Mouse (Mus musculus) layer of hippocampus, postnatal 36 days (tissue): ENCODE results near the gene Vps45. TPM values are rescaled to one million over a fixed set of nuclear protein-coding genes. Genes with fewer than 3 reads are reported as not detected.
"Not testable (repeated sequence)": the region's sequence is repeated elsewhere in the genome, so short reads cannot be mapped to it uniquely, and the experiment has no call there.

Experiments
- DNase-seq, 2 experiments: peaks; one replicate each; pipeline ENCODE4 v3.0.0; 2022
- total RNA-seq, 2 experiments: library from RNA; stranded (reverse); gene quantifications; 2 replicates each; pipeline ENCODE4 v1.2.3; 2021

The Vps45 gene
- total RNA-seq, 2 experiments from 2014 or later, result 40.8 to 46.3 TPM

DNA sequence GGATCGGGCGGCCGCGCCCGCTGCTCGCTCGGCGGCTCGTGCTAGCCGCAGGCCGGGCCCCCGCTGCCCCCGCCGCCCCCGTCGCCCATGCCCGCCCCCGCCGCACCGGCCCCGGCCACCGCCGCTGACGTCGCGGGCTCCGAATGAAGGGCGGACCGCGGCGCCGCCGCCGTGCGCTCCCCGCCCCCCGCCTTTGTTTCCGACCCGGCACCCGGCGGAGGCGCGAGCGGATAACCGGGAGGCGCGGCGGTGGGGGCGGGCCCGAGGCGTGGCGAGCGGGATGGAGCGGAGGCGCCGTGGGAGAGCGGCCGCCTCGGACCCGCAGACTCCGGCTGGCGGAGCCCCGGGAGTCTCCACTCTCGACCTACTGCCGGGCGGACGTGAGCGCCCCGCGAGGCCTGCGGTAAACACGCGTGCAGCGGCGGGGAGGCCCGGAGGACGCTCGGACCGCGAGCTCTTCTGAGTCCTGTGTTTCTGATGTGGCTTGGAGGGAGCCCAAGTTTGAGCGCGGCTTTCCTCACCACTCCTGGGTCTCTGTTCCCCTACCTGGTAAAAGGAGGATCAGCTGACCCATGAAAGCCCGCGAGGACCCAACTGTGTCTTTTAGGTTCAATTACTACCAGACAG, 62.4 kb downstream of the Vps45 start, which contains the start of gene Plekho1:
TSS of gene Plekho1 (minus strand) at position 200 of the 627 bp plus-strand sequence.
- DNase-seq, result peak; percentile 70

DNA sequence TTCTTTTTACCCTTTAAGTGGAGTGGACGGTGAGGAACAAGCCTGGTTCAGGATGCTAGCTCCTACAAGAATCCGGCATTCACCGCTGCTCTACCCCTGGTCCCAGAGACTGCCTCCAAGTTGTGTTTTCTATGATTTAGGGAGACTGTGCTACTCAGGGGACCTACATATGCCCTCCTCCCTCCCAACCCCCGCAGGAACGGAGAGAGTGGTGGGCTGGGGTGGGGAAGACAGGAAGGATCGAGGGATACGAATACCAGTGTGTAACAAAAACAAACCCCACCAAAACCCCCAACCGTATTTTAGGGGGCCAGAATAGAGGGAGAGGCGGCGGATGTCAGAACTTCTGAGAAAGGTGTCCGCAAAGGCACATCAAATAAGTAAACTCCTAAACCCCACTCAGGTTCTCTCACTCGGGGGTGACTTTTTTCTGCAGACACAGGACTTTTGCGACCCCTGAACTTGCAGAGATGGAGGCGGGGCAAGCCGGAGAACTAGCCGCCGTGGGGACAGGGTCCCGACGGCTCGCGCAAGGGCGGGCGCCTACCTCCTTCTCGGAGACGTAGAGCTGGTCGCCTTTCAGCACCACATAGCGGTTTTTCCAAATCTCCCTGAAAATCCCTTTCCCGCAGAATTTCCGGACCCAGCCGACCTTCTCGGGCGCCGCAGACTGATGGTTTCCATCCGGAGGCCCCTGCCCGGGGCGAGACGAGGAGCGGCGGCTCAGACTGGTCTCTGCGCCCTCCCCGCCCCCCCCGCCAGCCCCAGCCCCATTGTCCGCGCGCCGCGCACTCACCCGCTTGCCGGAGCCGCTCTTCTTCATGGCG, 63.1 kb downstream of the Vps45 start:
- no peak for DNase-seq

DNA sequence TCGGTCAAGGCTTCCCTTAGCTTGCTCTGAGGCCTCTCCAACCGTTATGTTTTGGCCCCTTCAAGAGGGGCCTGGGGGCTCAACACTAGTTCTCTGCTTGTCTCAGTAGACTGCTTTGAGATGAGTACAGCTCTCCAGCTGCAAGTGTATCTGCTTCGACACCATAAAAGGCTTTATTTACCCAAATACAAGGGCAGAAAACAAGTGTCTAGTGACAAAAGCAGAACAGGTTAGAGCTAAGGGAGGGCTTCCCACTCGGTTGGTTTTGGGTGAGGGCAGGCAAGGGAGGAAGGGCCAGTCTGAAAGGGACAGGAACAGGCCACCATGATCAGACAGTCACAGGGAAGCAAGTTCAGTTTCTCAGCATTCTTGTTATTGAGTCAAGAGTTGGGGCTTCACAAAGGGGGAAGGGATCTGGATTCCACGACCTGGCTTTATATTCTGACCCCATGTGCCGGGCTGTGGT, 63.9 kb downstream of the Vps45 start:
- DNase-seq, result no peak

DNA sequence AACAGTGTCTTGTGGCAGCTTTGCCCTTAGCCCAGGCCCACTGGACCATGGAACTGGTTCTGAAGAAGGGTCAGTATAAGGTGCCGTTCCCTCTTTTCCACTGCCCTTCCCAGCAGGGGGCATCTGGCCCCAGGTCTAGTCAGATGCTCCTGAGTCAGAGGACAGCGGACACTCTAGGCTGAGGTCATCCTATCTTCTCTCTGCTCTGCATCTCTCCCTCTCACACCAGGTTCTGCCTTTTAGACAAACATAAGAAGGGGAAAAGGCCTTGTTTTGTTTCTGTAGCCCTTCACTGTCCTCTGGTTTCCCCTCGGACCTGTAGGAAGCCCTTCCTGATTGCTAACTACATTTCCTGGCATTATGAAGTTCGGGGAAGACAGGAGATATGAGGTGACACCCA, 64.4 kb downstream of the Vps45 start:
- no peak for DNase-seq

DNA sequence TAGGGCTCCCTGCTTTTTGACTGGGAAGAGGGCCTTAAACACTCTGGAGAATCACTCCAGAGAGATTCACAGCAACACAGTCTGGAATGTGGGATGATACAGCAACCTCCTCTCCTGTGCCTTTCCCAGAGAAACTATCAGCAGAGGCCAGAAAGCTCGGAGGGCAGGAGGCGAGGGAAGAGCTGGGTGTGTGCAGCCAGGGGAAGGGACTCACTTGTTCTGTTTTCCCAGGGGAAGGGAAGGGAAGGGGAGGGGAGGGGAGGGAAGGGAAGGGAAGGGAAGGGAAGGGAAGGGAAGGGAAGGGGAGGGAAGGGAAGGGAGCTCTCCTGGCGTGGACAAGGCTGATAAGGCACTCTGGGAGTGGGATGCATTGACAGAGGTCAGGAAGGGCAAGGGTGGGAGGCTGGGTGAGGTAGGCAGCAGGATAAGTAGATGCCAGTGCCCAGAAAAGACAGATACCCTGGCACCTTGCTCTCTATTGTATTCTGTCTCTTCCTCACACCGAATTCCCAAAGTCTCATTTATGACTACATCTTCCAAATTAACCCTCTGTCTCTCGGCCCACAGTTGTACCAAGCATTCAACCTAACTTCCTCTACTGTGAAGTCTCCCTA, 65.2 kb downstream of the Vps45 start:
- DNase-seq, result no peak

DNA sequence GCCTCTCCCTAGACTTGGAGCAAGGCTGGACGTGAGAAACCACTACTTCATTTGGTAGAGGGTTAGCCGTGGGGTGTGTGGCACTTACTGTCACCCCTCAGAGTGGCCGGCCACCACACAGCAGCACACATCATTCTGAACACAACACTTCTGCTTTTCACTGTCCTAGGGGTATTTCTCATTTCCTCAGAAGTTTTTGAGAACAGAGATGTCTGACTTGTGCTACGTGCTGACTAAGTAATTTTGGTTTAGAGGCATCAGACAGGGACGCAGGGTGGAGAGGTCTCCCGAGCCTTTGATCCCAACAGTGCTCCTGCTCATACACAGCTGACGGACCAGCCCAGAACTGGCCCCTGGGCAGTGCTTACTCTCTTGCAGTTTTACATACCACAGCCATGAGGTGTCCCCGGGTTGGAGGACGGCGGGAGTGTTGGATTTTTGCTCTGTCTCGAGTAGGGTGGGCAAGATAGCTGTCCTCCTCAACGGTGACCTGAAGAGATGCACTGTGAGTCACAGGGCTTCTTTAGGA, 67.8 kb downstream of the Vps45 start:
- no peak for DNase-seq

DNA sequence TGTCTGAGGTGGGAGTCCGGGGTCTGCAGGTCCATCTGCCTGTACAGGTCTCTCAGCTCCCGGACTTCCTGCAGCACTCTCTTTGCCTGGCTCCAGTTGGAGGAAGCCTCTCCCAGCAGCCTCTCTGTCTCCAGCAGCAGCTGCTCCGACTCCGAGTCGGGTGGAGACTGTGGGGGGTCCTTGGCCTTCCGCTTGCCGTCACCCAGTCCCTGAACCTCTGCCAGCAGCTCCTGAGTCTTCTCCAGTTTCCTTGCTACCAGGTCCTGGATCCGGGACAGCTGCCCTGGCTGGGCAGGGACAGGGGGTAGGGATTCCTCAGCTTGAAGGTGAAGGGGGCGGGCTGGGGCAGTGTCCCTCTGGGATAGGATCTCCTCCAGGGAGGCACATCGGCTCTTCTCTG, 69.3 kb downstream of the Vps45 start:
- no peak for DNase-seq

DNA sequence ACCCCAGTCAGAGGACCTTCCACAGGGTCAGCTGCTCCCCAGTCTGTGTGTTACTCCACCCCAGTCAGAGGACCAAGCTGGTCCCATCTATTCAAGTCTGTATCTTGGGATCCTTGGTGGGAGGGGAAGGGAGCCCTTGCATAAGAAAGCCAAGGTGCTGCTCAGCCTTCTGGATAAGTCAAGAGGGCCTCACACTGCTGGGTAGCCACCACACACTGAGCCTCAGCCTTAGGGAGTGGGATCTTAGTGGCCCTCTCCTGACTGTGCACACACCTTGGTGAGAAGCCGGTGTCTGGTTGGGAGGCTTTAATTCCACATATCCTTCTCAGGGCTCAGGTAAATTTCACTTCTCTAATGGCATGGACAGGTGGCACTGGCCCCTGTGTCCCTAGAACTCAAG, 70.1 kb downstream of the Vps45 start:
- no peak for DNase-seq

DNA sequence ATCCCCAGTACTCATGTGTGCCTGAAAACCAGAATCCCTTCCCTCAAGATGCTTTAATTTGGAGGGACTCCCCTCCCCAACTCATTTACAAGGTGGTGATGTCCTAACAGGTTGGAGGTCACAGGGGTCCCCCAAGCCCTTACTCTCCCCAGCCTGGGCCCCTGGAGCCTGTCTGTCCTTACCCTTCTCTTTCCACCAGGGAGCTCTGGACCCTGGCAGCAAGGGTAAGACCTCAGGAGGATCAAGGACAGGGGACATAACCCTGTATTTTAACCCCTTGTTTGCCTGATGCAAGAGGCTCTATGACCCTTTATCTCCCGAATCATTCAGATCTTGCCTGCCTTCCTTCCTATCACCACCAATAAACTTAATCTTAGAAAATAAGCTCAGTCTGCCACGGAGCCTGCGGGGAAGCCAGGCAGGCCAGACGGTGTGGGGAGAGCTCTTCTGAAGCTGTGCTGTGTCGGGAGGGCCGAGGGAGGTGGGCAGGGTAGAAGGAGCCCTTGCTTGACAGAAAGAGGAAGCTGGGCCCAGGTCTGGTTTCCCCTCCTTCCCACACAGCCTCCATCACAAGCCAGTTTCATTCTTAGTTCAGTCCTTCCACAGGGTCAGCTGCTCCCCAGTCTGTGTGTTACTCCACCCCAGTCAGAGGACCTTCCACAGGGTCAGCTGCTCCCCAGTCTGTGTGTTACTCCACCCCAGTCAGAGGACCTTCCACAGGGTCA, 70.7 kb downstream of the Vps45 start:
- DNase-seq, result no peak

DNA sequence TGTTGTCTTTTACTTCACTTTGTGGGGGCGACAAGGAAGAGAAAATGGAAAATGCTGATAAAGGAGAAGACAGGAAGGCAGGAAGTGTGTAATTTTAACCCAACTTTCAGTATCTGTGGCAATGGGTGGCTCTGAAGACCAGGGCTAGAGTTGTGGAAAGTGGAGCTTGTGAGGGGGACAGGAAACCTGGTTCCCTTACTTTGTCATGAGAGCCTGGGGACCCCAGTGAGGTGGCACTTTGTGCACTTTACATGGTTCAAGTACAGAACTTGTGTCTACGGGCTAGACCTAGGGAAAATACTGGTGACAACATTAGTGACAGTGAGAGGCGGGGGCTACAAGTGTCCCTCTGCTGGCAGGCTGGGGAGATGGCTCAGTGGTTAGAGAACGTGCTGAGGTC, 71.3 kb downstream of the Vps45 start:
- no peak for DNase-seq

DNA sequence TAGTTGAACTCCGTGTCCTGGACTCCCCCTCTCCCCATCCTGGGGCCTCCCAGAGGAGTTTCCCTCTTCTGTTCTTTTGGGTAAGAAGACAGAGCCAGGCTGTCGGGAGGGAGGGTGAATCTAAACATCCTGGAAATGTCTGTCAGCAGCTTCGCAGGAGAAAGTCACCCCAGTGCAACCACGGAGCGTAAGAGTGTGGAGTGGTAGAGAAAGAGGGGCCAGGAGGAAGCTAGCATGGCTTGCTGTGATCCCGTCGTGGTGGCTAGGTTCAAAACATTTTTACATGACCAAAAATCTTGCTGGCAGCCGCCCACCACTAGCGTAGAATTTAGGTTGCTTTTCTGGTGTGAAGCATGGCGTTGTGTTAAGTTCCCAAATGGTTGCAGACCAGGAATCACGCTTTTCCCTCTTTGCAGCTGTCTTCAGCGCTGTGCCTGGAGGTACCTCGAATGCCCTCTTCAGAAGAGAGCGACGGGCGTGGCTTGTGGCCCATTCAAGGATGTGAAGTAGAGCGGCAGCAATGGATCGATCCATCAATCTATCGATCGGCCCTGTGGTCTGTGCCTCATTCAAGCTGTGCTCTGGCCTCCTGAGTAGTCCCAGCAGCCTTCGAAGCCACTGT, 72.2 kb downstream of the Vps45 start:
- no peak for DNase-seq

DNA sequence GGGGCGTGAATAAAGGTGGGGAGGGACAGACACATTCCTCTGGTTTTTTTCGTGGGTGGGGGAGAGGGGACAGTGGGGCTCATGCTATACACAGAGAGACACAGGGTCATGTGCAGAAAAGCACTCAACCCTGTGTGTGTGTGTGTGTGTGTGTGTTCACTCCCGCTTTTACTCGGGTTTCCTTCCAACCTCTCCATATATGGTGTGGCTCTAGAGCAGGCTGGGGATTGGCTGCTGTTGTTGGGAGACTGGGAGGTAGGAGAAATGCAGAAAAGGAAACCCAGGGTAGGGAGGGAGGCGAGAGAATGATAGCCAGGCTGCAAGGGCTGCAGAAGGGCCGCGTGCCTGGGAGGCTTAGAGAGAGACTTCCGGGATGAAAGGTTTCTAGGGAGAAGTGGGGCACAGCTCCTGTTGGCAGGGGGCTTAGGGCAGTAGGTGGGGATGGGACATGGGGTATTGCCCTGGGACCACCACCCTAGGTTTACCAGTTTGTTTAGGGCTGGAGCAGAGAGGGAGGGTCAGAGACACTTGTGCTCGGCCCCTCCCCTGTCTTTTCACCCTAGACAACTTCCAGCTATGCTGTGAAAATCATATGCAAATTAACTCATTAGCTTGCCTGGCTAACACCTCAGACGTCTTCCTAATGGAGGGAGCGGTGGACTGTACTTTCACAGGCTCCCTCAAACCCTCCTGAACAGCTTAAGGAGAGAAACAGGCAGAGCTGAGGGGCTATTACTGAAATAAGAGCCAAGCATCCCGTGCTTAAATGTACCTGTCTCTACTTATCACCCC, 72.9 kb downstream of the Vps45 start:
- no peak for DNase-seq

DNA sequence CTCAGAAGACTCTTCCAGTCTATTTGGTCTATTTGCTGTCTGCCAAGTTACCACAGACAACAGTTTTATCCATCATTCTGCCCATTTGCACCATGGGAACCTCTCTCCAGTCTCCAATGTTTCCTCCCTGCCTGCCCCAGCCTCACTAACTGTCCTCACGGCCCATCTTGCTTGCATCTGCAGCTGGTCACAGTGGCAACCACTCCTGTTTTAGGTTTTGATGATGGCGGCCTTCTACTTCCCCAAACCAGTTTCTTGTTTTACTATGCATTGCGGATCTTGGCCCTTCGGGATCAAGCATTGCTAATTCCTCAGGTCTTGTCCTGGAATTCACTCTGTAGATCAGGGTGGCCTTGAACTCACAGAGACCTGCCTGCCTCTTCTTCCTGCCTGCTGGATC, 76.1 kb downstream of the Vps45 start:
- no peak for DNase-seq

DNA sequence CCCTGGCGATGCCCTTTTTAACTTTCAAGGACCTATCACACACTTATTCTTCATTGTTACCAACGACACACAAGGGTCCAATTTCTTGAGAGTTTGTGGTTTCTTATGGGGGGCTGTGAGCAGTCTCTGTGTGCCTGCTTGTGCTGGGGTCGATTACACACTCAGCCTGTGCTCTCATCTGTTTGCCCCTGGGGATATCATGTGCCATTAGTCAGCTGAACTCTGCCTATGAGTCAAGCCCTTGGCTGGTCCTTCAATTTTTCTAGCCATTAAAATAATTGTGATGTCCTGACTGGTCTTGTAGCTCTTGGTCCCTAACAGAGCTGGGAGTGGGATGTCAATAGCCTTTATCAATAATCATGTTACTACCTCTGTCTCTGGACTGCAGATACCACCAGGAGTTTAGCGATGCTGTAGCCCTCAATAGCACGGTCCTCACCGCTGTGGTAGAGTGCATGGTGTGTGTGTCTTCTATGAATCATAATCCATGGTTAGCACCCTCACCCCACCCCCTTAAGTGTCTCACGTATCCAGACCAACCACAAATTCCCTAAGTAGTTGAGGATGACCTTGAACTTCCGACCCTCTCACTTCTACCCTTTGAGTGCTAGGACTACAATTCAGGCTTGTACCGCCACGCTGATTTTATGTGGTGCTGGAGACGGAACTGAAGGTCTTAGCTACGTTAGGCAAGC, 77.8 kb downstream of the Vps45 start:
- DNase-seq, result no peak

DNA sequence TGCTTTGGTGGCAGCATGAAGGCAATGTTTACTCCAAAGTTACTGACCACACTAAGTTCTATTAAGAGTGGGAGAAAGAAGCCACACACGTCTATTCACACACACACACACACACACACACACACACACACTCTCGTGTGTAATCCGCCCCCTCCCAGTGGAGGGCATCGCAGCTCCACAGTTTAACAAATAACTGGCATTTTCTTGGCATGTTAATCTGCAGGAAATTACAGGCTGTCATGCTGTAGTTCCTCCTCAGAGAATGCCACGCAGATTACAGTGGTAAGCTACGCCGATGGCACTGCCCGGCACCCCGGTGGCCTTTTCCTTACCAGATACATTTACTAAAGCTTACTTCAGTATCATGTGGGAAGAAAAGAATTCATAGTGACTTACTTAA, 80.0 kb downstream of the Vps45 start:
- DNase-seq, result no peak

DNA sequence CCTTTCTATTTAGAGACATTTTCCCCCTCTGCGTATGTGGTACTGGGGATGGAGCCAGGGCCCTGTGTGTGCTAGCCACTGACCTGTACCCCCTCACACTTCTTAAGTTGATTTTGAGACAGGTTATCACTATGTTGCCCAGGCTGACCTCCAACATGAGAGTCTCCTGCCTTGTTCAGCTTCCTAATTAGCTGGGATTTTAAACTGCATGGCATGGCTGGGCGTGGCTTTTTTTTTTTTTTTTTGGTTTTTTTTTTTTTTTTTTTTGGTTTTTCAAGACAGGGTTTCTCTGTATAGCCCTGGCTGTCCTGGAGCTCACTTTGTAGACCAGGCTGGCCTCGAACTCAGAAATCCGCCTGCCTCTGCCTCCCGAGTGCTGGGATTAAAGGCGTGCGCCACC, 80.7 kb downstream of the Vps45 start:
- not testable (repeated sequence) for DNase-seq

DNA sequence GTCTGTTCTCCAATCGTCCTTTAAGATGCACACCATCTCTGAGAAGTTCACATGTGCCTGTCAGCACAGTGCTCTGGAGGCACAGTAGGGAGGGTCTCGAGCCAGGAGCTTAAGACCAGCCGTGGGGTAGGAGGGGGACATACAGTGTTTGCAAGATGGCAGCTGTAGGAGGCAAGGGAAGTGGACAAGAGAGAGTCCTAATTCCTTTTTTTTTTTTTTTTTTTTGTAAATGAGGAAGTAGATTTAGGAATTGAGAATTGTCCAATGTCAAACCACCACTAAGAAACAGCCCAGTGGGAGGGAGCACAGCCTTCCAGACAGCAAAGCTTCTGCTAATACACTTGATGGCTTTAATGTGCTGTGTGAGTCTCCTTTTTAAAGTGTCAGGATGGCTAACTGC, 81.2 kb downstream of the Vps45 start:
- no peak for DNase-seq

DNA sequence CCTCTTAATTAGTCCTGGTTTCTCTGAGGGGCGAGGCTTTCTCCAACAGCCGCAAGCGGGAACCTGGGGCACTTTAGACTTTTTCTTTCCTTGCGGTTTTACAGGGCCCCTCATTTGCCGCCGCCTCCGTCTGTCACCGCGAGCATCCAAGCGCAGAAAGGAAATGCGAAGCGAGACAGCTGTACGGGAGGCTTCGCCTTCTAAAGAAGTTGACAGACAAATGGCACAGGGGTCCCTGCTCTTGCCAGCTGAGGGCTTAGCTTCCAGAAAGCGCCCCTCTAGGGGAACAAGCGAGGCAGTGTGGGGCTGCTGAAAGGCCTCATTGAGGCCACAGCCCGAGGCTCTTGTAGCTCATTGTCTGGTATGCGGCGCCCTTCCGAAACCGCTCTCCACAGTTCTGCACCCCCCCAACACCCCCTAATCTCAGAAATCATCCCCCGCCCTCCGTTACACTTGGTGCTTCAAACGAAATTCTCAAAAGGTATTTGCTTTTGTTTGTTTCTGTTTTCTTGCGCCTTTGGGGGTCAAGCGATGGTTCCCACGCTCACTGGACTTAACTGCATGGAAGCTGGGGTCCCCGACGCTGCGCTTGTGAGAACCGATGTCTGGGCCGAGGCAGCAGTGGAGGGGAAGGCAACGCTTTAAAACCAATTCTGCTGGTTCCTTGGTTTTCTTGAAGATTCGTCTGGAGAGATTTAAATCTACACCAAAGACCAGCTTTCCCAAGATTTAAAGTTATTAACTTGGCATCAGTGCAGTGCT, 85.2 kb downstream of the Vps45 start:
- DNase-seq, result peak in 1 of 2 experiments; percentile 38

DNA sequence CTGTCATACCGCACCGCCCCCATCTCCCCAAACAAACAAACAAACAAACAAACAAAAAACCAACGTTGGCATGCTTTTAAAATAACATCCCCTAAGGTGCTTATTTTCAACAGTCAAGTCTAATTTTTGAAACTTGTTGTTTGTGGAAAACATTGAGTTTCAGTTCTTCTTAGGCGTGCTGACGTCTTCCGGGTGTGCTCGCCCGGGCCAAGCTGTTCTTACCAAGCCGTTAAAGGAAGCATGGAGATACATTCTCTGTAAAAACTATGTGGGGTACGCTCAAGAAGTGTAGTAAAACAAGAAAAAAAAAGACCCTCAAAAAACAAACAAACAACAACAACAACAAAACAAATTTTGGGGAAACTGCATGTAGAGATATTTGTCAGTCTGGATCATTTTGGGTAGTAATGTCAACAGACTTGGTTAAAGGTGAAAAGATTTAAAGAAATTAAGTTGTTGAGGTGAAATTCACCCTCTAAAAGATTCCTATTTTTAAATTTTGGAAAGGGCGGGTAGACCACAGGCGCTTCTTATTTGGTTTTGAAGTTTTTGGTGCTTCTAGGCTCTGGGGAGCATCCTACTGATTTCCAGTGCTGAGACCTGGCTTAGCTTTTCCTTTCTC, 85.9 kb downstream of the Vps45 start:
- no peak for DNase-seq
